Mouse (Mus musculus) embryonic facial prominence, embryonic 11.5 days (tissue): ENCODE measurements around the gene Col4a3bp. TPM values are rescaled to one million over a fixed set of nuclear protein-coding genes. Genes with fewer than 3 reads are reported as not detected.

Experiments
- ATAC-seq: fragments of 200-750 bp; cut with Nextera tagmentation; replicated peaks from 2 replicates; pipeline ENCODE4 v1.8.0; 2017; ENCODE audit warnings: low read depth; ENCODE audit not compliant: insufficient number of reproducible peaks, low FRiP score, low TSS enrichment
- DNase-seq: peaks from one replicate; pipeline ENCODE4 v3.0.0-alpha.2; 2015; ENCODE audit warnings: low spot score
- H3K27ac ChIP-seq: fragments of 300-500 bp; sonication (generic); replicated peaks from 2 replicates; pipeline ENCODE4 v1.5.1; 2014; ENCODE audit warnings: mild to moderate bottlenecking, low read depth, low read length, control low read depth
- H3K27me3 ChIP-seq: fragments of 300-500 bp; sonication (generic); 2 replicates; pipeline ENCODE4 v1.6.1; 2014; ENCODE audit warnings: mild to moderate bottlenecking, low read length, moderate library complexity, mixed read lengths; ENCODE audit not compliant: control insufficient read depth, insufficient read depth
- H3K36me3 ChIP-seq: fragments of 300-500 bp; sonication (generic); replicated peaks from 2 replicates; pipeline ENCODE4 v1.6.1; 2014; ENCODE audit warnings: low read depth, mild to moderate bottlenecking, low read length, moderate library complexity, mixed read lengths; ENCODE audit not compliant: control insufficient read depth, insufficient read depth
- H3K4me1 ChIP-seq: fragments of 300-500 bp; sonication (generic); 2 replicates; pipeline ENCODE4 v1.6.1; 2014; ENCODE audit warnings: low read length, mixed read lengths; ENCODE audit not compliant: control insufficient read depth, insufficient read depth
- H3K4me2 ChIP-seq: fragments of 300-500 bp; sonication (generic); 2 replicates; pipeline ENCODE4 v1.6.1; 2014; ENCODE audit warnings: low read depth, mild to moderate bottlenecking, control low read depth, low read length, moderate library complexity
- H3K4me3 ChIP-seq: fragments of 300-500 bp; sonication (generic); 2 replicates; pipeline ENCODE4 v1.5.1; 2014; ENCODE audit warnings: low read depth, low read length, control low read depth
- H3K9ac ChIP-seq: fragments of 300-500 bp; sonication (generic); replicated peaks from 2 replicates; pipeline ENCODE4 v1.6.1; 2014; ENCODE audit warnings: mild to moderate bottlenecking, control low read depth, low read length
- H3K9me3 ChIP-seq: fragments of 300-500 bp; sonication (generic); replicated peaks from 2 replicates; pipeline ENCODE4 v1.6.1; 2016; ENCODE audit warnings: mild to moderate bottlenecking, low read length, inconsistent platforms, mixed read lengths; ENCODE audit not compliant: control insufficient read depth
- WGBS: fragments of 180-500 bp; shearing (Covaris S2); extraction: QIAGEN DNeasy Blood & Tissue Kit; methylation state at CpG from one replicate; pipeline ENCODE4 v1.1.7; 2014; 5-methylcytosine and 5-hydroxymethylcytosine counted together
- polyA plus RNA-seq: library from polyadenylated mRNA; unstranded; fragments of >200 nt; fragmentation: Nextera tagmentation; extraction: Ambion mirVana; gene quantifications from 2 replicates; pipeline ENCODE4 v1.2.1, GENCODE M21; 2014

Gene Col4a3bp
- polyA plus RNA-seq: 6.9 and 7.6 TPM in 2 replicates

DNA sequence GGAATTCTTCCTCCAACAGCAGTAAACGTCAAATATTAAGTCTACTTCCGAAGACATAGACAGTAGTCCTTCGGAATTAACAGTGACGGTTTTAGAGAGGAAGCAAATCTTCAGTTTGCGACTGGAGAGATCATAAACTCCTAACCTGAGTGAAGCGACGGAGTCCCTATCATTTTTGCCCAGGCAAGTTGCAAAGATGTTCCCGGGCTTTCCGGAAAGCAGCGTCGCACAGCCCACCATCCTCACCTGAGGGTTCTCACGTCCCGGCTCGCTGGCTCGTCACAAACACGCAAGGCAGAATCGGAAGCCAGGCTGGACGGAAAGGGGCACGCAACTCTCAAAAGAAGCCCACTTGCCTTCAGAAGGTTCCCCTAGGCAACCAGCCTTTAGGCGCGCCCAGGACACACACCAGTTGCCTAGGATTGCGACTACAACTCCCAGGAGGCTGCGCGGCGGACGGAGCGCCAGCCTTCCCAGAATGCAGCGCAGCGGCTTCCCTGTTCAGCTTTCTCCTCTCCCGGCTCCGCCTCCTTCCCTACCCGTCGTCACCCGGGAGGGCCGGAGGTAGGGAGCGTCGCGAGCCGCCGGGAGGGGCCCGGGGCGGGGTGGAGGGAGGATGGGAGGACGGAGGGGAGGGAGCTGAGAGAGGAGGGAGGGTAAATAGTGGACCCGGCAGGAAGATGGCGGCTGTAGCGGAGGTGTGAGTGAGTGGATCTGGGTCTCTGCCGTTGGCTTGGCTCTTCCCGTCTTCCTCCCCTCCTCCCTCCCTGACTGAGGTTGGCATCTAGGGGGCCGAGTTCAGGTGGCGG is at the start of gene Col4a3bp, which contains the start of gene Polk:
Col4a3bp (plus strand) TSS at position 538 of the 809 bp plus-strand sequence.
Polk (minus strand) TSS at position 499 of the 809 bp plus-strand sequence.
- Histone ChIP-seq H3K9me3 (no peaks in the 10 kb centered on the region), H3K27me3 (no peaks in the 10 kb centered on the region), H3K27ac (peak within 1 kb of the TSS; percentile 82), H3K9ac (peak within 1 kb of the TSS; percentile 92), H3K36me3 (no peaks in the 10 kb centered on the region), H3K4me3 (peak within 1 kb of the TSS; percentile 93), H3K4me1 (no peaks in the 10 kb centered on the region), H3K4me2 (peak within 1 kb of the TSS; percentile 77)
- DNase-seq (peak; percentile 98), ATAC-seq (peak; percentile 99)
- WGBS: under 1% methylated on average over 47 of the region's 50 CpGs

DNA sequence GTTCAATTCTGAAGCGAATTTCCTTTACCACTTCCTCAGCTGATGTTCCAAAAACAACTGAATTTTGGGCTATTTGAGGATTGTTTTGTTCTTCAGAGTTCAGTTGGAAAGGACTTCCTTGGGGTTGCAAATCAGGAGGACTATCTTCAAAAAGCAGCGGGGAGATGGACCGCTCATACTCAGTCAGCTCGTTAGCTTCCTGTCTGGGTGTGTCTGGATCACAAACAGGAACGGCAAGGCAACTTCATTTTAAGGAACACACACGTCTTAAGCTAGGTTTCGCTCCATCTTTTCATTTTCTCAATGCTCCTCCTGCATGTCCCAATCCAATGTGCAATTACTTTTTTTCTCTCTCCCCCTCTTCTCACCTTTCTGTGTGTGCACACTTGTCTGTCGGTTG is 45.8 kb upstream of the Col4a3bp start:
- Histone ChIP-seq H3K27me3 (no peaks in the 10 kb centered on the region), H3K4me1 (no peaks in the 10 kb centered on the region), H3K9me3 (no peaks in the 10 kb centered on the region), H3K36me3 (no peaks in the 10 kb centered on the region), H3K4me2 (no peak overlapping the region), H3K4me3 (no peak overlapping the region), H3K9ac (no peak overlapping the region), H3K27ac (no peak overlapping the region)
- DNase-seq (no peak), ATAC-seq (no peak)
- 85% methylated on average over 8 of the region's 8 CpGs for WGBS

DNA sequence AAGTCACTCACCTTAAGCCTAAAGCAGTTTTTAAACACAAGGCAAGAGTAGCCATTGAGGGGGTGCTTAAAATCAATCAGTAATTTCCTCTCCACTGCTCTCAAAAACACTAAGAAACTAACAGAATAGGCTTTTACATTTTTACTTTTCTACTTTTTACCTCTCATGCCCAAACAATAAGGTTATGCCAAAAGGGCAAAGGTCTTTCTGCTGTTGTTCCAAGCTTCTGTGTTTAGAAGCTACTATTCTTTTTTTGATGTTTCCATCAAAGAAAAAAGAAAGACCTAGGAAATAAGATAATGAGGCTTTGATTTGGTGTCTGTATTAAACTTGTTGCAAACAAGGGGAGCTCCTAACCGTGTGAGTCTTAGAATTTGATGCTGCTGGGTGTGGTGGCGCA is 42.5 kb upstream of the Col4a3bp start:
- DNase-seq: no peak
- no peaks in the 10 kb centered on the region for H3K36me3 ChIP-seq
- H3K4me3 ChIP-seq: no peak overlapping the region
- no peak overlapping the region for H3K4me2 ChIP-seq
- H3K27ac ChIP-seq: no peak overlapping the region
- H3K27me3 ChIP-seq: no peaks in the 10 kb centered on the region
- H3K9me3 ChIP-seq: no peaks in the 10 kb centered on the region
- no peak overlapping the region for H3K9ac ChIP-seq
- no peak for ATAC-seq
- no peaks in the 10 kb centered on the region for H3K4me1 ChIP-seq
- WGBS: 88% methylated on average over 2 of the region's 2 CpGs

DNA sequence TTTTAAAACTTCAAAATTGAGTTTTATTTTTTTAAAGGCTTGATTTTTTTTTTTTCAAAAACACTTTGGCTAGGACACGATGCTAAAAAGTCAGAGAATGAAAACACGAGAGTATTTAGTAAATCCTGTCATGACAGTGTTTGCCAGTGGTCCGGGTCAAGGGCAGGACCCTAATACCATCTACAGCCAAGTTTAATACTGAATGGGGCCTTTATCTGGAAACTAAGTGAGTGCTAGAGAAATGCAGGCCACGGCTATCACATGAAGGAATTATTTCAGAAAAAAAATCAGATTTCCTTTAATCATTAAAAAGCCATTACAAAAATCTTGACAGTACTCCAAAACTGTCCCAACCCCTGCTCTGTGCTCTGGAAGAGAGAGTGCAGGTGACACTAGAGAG is 36.8 kb upstream of the Col4a3bp start:
- Histone ChIP-seq H3K4me3 (no peak overlapping the region), H3K4me1 (no peaks in the 10 kb centered on the region), H3K36me3 (no peaks in the 10 kb centered on the region), H3K27me3 (no peaks in the 10 kb centered on the region), H3K4me2 (no peak overlapping the region), H3K9me3 (no peaks in the 10 kb centered on the region), H3K27ac (no peak overlapping the region), H3K9ac (no peak overlapping the region)
- DNase-seq: no peak
- WGBS: 82% methylated on average over 4 of the region's 4 CpGs
- ATAC-seq: no peak

DNA sequence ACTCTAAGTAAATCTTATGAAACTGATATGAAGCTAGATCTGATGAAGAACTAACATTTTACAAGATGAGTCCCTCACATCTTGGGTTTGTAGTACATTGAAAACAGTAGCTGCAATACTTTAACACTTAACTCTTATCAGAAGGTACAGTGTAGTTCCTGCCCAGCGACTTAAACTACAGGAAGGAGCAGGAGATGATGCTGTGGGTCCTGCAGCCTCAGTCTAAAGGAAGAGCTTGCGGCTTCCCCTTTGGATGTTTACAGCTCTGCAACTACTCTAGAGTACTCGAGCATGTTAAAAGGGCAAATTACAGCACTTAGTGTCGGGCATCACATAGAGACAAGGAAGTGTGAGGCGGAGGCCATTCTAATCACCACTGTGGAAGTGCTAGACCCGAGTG is 36.1 kb upstream of the Col4a3bp start:
- no peaks in the 10 kb centered on the region for H3K9me3 ChIP-seq
- DNase-seq: no peak
- no peak for ATAC-seq
- no peak overlapping the region for H3K4me2 ChIP-seq
- no peak overlapping the region for H3K9ac ChIP-seq
- H3K4me3 ChIP-seq: no peak overlapping the region
- 83% methylated on average over 6 of the region's 6 CpGs for WGBS
- no peak overlapping the region for H3K27ac ChIP-seq
- H3K27me3 ChIP-seq: no peaks in the 10 kb centered on the region
- no peaks in the 10 kb centered on the region for H3K36me3 ChIP-seq
- no peaks in the 10 kb centered on the region for H3K4me1 ChIP-seq

DNA sequence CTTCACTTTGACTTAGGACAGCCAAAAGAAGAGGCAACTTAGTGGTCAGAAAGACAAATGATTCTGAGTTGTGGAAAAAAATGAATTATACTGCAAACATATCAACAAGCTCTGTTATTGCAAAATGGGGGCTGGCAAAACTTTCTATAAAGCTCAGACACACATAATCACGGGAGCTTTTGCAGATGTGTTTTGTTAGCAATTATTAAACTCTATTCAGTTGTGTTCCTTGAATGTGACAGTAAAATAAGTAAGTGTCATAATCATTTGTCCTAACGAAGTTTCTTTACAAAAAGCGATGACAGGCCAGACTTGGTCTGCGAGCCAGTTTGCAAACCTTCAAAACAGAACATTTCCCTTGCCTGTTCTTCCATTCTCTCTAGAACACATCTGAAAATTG is 34.9 kb upstream of the Col4a3bp start:
- Histone ChIP-seq H3K4me2 (no peak overlapping the region), H3K36me3 (no peaks in the 10 kb centered on the region), H3K4me1 (no peaks in the 10 kb centered on the region), H3K4me3 (no peak overlapping the region), H3K9ac (no peak overlapping the region), H3K9me3 (no peaks in the 10 kb centered on the region), H3K27ac (no peak overlapping the region), H3K27me3 (no peaks in the 10 kb centered on the region)
- DNase-seq: no peak
- ATAC-seq: no peak
- 89% methylated on average over 4 of the region's 4 CpGs for WGBS

DNA sequence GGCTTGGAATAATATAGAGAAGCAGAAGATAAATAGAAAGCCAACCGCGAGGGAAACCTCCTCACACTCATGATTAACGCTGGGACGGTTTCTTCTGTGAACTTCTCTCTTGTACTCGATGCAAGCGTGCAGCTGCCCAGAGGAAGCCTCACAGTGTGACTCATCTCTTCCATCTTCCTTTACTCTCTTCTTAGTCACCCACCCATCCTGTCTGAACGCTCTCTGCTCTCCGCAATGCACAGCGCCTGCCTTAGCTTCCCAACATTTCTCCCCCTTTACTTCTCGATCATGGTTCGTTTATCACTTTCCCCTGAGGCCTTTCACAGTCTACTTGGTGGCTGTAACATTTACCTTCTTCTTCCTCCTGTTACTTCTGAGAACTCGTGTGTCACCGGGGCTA is 31.8 kb upstream of the Col4a3bp start:
- H3K4me3 ChIP-seq: no peak overlapping the region
- 80% methylated on average over 13 of the region's 13 CpGs for WGBS
- DNase-seq: no peak
- no peaks in the 10 kb centered on the region for H3K4me1 ChIP-seq
- H3K9me3 ChIP-seq: no peaks in the 10 kb centered on the region
- ATAC-seq: no peak
- H3K9ac ChIP-seq: no peak overlapping the region
- H3K27me3 ChIP-seq: no peaks in the 10 kb centered on the region
- H3K36me3 ChIP-seq: no peaks in the 10 kb centered on the region
- H3K27ac ChIP-seq: no peak overlapping the region
- no peak overlapping the region for H3K4me2 ChIP-seq

DNA sequence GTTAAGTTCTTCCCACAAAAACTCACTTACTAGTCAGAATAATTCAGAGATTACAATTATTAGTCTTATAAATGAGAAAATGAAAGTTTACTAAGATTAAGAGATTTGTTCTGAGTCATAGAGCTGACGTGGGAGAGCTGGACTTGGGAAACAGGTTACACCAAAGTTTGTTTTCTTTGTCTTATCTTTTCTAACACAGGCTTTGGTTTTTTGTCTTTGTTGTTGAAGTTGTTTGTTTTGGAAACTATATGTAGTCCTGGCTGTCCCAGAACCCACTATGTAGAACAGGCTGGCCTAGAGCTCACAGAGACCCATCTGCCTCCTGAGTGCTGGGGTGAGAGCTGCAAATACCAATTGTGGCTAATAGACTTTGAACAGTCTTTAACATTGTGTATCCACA is 31.2 kb upstream of the Col4a3bp start:
- no peak overlapping the region for H3K4me3 ChIP-seq
- no peak overlapping the region for H3K4me2 ChIP-seq
- no peaks in the 10 kb centered on the region for H3K9me3 ChIP-seq
- 78% methylated on average over 1 of the region's 1 CpGs for WGBS
- H3K27ac ChIP-seq: no peak overlapping the region
- H3K36me3 ChIP-seq: no peaks in the 10 kb centered on the region
- no peaks in the 10 kb centered on the region for H3K4me1 ChIP-seq
- no peak for ATAC-seq
- no peak for DNase-seq
- H3K27me3 ChIP-seq: no peaks in the 10 kb centered on the region
- no peak overlapping the region for H3K9ac ChIP-seq
